Mouse (Mus musculus): ENCODE data around the gene Mrps30. TPM values are rescaled to one million over a fixed set of nuclear protein-coding genes. Genes with fewer than 3 reads are reported as not detected.
A peak's percentile ranks its signal among the peaks of the same experiment; 100 is the strongest.

Mrps30 gene
- 32.8 and 36.1 TPM in 2 replicates for total RNA-seq (2014; rRNA removed; ENCODE audit: low replicate concordance)
- 34.7 and 36.2 TPM in 2 replicates for polyA plus RNA-seq (2015; fragmentation: Nextera tagmentation; extraction: Ambion mirVana)

DNA sequence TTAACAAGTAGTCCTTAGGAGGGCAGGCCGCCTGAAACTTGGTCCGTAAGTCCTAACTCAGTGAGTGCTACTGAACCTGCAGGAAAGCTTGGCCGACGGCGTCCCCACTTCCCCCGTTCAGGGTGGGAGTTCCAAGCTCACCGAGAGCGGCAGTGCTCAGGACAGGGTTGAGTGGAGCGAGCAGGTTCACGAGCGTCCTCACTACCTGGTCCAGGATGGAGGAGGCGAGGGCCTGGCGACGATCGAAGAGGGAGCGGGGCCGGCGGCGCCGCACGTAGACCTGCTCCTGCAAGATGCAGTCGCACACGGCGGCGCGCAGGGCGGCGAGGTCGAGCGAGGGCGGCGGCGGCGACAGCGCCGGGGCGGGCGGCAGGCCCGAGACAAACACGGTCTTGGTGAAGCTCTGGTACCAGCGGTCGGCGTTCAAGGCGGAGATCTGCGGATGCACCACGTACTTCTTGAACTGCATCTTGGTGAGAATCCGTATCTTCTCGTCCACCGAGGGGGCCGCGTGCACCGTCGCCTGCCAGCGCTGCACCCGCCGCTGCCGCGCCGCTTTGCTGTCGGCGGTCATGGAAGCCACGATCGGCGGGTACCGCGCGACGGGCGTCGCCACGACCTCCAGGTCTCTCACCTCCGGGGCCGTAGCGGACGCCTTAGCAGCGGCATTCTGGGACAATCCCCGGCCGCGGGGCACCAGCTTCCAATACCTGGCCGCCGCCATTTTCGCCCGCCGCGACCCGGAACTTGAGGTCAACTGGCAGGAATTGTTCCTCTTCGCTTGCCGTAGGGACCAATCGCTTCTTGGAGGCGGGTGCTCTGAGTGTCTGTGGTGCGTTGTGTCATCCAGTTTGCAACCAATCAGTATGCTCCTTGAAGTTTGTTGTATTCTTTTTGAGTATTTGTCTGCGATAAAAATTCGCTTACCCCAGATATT is at the start of gene Mrps30, which contains the start of gene B430218F22Rik:
TSS of gene Mrps30 (minus strand) at position 742 of the 937 bp plus-strand sequence.
TSS of gene B430218F22Rik (plus strand) at position 120 of the 937 bp plus-strand sequence.
- WGBS: under 1% methylated on average over 81 of the region's 93 CpGs
- Histone ChIP-seq H3K4me2 (ENCODE audit: low read depth, low read length) (peak within 1 kb of the TSS; percentile 90), H3K9me3 (replicated peaks; ENCODE audit: control insufficient read depth, low read length) (no peaks in the 10 kb centered on the region), H3K4me1 (ENCODE audit: control insufficient read depth, insufficient read depth) (peaks cover 9% of the 10 kb centered on the region), H3K36me3 (replicated peaks; ENCODE audit: control insufficient read depth, insufficient read depth, low read length) (peaks cover 29% of the 10 kb centered on the region), H3K4me3 (ENCODE audit: low read depth, low read length) (peak within 1 kb of the TSS; percentile 88), H3K27ac (ENCODE audit: low read depth) (peak within 1 kb of the TSS; percentile 60), H3K27me3 (ENCODE audit: control insufficient read depth, insufficient read depth, low read length) (no peaks in the 10 kb centered on the region), H3K9ac (replicated peaks; ENCODE audit: low read depth, low read length) (peak within 1 kb of the TSS; percentile 81)
- TF ChIP-seq CTCF (IDR thresholded peaks at IDR 0.05; ENCODE audit: low read depth) (no peak), EP300 (IDR thresholded peaks at IDR 0.05; ENCODE audit: low read depth) (no peak)
- ATAC-seq (ENCODE audit: insufficient read depth, low read depth) (peak; percentile 98), DNase-seq (ENCODE audit: low spot score) (peak; percentile 92)

DNA sequence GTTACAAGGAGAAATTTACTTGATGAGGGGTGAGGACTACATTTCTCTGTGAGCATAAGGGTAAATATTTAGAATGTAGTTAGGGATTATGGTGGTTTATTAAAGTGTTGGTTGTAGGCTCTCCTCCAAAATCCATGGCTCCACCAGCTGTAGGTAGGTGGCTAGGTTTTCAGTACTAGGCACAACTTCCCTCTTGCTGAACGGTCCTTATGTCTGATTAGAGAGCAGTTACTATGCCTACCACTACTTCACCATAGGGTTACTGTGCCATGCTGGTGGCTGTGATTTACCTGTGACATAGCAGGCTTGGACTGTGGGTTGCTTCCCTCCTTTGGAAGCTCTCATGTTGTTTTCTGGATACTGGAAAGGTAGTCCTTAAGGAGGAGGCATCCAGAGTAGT is 33.8 kb upstream of the Mrps30 start:
- no peak overlapping the region for H3K4me3 ChIP-seq (ENCODE audit: low read depth, low read length)
- WGBS: 59% methylated on average over 1 of the region's 1 CpGs
- H3K36me3 ChIP-seq (replicated peaks; ENCODE audit: control insufficient read depth, insufficient read depth, low read length): no peaks in the 10 kb centered on the region
- H3K27me3 ChIP-seq (ENCODE audit: control insufficient read depth, insufficient read depth, low read length): no peaks in the 10 kb centered on the region
- H3K4me1 ChIP-seq (ENCODE audit: control insufficient read depth, insufficient read depth): no peaks in the 10 kb centered on the region
- no peak overlapping the region for H3K9ac ChIP-seq (replicated peaks; ENCODE audit: low read depth, low read length)
- H3K9me3 ChIP-seq (replicated peaks; ENCODE audit: control insufficient read depth, low read length): no peaks in the 10 kb centered on the region
- ATAC-seq (ENCODE audit: insufficient read depth, low read depth): no peak
- H3K27ac ChIP-seq (ENCODE audit: low read depth): no peak overlapping the region
- DNase-seq (ENCODE audit: low spot score): no peak
- H3K4me2 ChIP-seq (ENCODE audit: low read depth, low read length): no peak overlapping the region
- no peak for TF ChIP-seq CTCF (IDR thresholded peaks at IDR 0.05; ENCODE audit: low read depth)
- no peak for TF ChIP-seq EP300 (IDR thresholded peaks at IDR 0.05; ENCODE audit: low read depth)

DNA sequence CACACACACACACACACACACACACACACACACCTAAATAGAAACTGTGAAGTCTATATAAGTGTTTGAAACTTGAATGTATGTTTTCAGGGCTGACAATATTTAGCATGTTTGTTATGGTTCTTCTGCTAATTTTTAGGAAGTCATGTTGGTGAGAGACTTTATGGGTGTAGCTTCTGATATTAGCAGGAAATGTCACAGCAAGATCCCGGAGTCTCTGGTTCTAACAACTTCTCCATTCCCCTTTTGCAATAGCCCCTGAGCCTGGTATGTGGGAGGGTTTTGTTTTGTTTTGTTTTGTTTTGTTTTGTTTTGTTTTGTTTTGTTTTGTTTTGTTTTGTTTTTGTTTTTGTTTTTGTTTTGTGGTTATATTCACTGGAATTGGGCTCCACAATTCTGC is 33.4 kb upstream of the Mrps30 start:
- Histone ChIP-seq H3K27ac (ENCODE audit: low read depth) (no peak overlapping the region), H3K4me1 (ENCODE audit: control insufficient read depth, insufficient read depth) (no peaks in the 10 kb centered on the region), H3K9me3 (replicated peaks; ENCODE audit: control insufficient read depth, low read length) (no peaks in the 10 kb centered on the region), H3K4me2 (ENCODE audit: low read depth, low read length) (no peak overlapping the region), H3K36me3 (replicated peaks; ENCODE audit: control insufficient read depth, insufficient read depth, low read length) (no peaks in the 10 kb centered on the region), H3K4me3 (ENCODE audit: low read depth, low read length) (no peak overlapping the region), H3K9ac (replicated peaks; ENCODE audit: low read depth, low read length) (no peak overlapping the region), H3K27me3 (ENCODE audit: control insufficient read depth, insufficient read depth, low read length) (no peaks in the 10 kb centered on the region)
- TF ChIP-seq EP300 (IDR thresholded peaks at IDR 0.05; ENCODE audit: low read depth) (no peak), CTCF (IDR thresholded peaks at IDR 0.05; ENCODE audit: low read depth) (no peak)
- ATAC-seq (ENCODE audit: insufficient read depth, low read depth): no peak
- 75% methylated on average over 1 of the region's 1 CpGs for WGBS
- DNase-seq (ENCODE audit: low spot score): no peak

DNA sequence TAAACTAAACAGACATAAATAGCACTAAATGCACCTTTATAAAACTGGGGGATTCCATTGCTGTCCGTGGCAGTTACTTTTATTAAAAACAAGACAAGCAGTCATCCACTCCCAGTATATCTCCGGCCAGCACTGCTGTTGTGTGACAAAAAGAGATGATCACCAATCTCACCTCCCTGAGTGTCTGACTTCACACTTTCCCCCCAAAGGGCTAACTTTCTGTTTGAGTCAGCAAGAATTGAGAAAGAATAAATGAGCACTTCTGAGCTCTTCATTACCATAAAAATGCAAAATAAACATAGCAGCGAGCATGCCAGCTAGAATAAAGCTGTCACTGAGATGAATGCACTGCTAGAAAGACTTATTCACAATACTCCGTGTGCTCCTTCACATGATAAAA is 31.1 kb upstream of the Mrps30 start:
- TF ChIP-seq EP300 (IDR thresholded peaks at IDR 0.05; ENCODE audit: low read depth): no peak
- WGBS: 65% methylated on average over 4 of the region's 4 CpGs

DNA sequence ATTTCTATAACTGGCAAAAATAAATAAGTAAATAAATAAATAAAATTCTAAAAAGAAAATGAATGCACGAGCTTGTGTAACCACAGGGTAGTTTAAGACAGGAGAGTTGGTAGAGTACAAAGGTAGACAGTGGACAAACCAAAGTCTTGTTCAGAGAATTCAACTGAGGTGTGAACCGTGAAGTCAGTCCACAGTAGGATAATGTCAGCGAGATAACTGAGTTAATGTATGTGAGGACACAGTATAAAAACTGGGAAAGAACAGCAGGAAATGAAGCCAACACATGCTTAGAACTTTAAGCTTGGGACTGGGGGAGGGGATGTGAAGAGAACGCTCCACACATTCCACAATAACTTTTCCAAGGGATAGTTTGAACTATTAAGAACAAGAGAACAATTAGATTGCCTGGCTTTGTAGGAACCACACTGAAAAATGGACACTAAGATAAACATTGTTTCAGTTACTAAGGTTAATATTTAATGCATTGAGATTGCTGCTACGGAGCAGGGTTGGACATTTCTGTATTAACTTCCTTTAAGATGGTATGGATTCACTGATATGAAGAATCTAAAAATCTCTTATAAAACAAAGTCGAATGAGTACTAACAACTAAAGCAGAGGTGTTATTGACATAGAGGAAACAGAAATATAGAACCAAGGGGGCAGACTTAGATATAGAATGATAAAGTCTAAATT is 24.4 kb upstream of the Mrps30 start:
- H3K4me3 ChIP-seq (ENCODE audit: low read depth, low read length): no peak overlapping the region
- WGBS: 70% methylated on average over 6 of the region's 6 CpGs

More for the DNA sequence above, 31.1 kb upstream of the Mrps30 start:
- ATAC-seq (ENCODE audit: insufficient read depth, low read depth) (no peak), DNase-seq (ENCODE audit: low spot score) (no peak)
- no peak overlapping the region for H3K27ac ChIP-seq (ENCODE audit: low read depth)
- H3K36me3 ChIP-seq (replicated peaks; ENCODE audit: control insufficient read depth, insufficient read depth, low read length): no peaks in the 10 kb centered on the region
- H3K4me2 ChIP-seq (ENCODE audit: low read depth, low read length): no peak overlapping the region
- H3K4me1 ChIP-seq (ENCODE audit: control insufficient read depth, insufficient read depth): no peaks in the 10 kb centered on the region
- no peaks in the 10 kb centered on the region for H3K9me3 ChIP-seq (replicated peaks; ENCODE audit: control insufficient read depth, low read length)
- H3K4me3 ChIP-seq (ENCODE audit: low read depth, low read length): no peak overlapping the region
- no peaks in the 10 kb centered on the region for H3K27me3 ChIP-seq (ENCODE audit: control insufficient read depth, insufficient read depth, low read length)
- no peak overlapping the region for H3K9ac ChIP-seq (replicated peaks; ENCODE audit: low read depth, low read length)

More for the DNA sequence above, 24.4 kb upstream of the Mrps30 start:
- no peak for DNase-seq (ENCODE audit: low spot score)
- H3K4me2 ChIP-seq (ENCODE audit: low read depth, low read length): no peak overlapping the region
- no peak for ATAC-seq (ENCODE audit: insufficient read depth, low read depth)
- no peaks in the 10 kb centered on the region for H3K36me3 ChIP-seq (replicated peaks; ENCODE audit: control insufficient read depth, insufficient read depth, low read length)
- H3K27me3 ChIP-seq (ENCODE audit: control insufficient read depth, insufficient read depth, low read length): no peaks in the 10 kb centered on the region
- TF ChIP-seq CTCF (IDR thresholded peaks at IDR 0.05; ENCODE audit: low read depth) (no peak), EP300 (IDR thresholded peaks at IDR 0.05; ENCODE audit: low read depth) (no peak)
- H3K27ac ChIP-seq (ENCODE audit: low read depth): no peak overlapping the region
- H3K9me3 ChIP-seq (replicated peaks; ENCODE audit: control insufficient read depth, low read length): no peaks in the 10 kb centered on the region
- H3K9ac ChIP-seq (replicated peaks; ENCODE audit: low read depth, low read length): no peak overlapping the region
- H3K4me1 ChIP-seq (ENCODE audit: control insufficient read depth, insufficient read depth): no peaks in the 10 kb centered on the region

Data from heart, postnatal 0 days (tissue).